Mouse (Mus musculus): ENCODE measurements around the gene Gm16253. TPM values are rescaled to one million over a fixed set of nuclear protein-coding genes. Genes with fewer than 3 reads are reported as not detected.

Gm16253 gene
- 1.1 and 1.3 TPM in 2 replicates for polyA plus RNA-seq (2015; fragmentation: Nextera tagmentation; extraction: Ambion mirVana)

- peak within 1 kb of the TSS; percentile 18 for H3K4me3 ChIP-seq
- peak within 1 kb of the TSS; percentile 0; the same call in 1 of the 2 replicates for H3K9ac ChIP-seq
- H3K36me3 ChIP-seq: no peaks in the 10 kb centered on the region
- H3K4me2 ChIP-seq: peak within 1 kb of the TSS; percentile 52
- H3K9me3 ChIP-seq: no peaks in the 10 kb centered on the region
- peak; percentile 88 for ATAC-seq (ENCODE audit: borderline replicate concordance, extremely low read depth, low FRiP score, low TSS enrichment)
- H3K27ac ChIP-seq: peak within 1 kb of the TSS; percentile 96
- peaks cover 35% of the 10 kb centered on the region for H3K4me1 ChIP-seq
- WGBS: 19% methylated on average over 17 of the region's 17 CpGs
- no peaks in the 10 kb centered on the region for H3K27me3 ChIP-seq
These were observed at the start of gene Gm16253 for GRCm38 (mm10) chr3:96576690-96577541. Gene Gm16253 (plus strand): TSS chr3:96576984.

DNA sequence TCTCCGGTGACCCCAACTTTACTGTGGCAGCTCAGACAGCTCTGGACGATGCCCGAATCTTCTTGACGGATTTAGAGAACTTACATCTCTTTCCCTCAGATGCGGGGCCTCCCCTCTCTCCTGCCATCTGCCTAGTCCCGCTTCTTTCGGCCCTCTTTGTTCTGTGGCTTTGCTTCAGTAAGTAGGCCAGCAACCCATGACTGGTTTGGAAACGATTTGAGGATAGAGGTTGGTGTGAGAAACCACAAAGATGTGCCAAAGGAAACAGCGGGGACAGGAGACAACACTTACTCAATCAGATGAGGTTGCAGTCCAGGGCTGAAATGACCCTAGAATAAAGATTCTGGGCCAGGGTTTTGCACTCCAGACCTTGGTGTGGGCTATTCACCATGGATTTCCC is 48.3 kb upstream of the Gm16253 start:
- Histone ChIP-seq H3K27me3 (peaks cover 56% of the 10 kb centered on the region), H3K4me2 (no peak overlapping the region), H3K27ac (no peak overlapping the region), H3K9ac (no peak overlapping the region), H3K4me3 (no peak overlapping the region), H3K36me3 (no peaks in the 10 kb centered on the region), H3K9me3 (no peaks in the 10 kb centered on the region), H3K4me1 (peaks cover 8% of the 10 kb centered on the region)
- ATAC-seq (ENCODE audit: borderline replicate concordance, extremely low read depth, low FRiP score, low TSS enrichment): no peak
- WGBS: 58% methylated on average over 9 of the region's 9 CpGs

DNA sequence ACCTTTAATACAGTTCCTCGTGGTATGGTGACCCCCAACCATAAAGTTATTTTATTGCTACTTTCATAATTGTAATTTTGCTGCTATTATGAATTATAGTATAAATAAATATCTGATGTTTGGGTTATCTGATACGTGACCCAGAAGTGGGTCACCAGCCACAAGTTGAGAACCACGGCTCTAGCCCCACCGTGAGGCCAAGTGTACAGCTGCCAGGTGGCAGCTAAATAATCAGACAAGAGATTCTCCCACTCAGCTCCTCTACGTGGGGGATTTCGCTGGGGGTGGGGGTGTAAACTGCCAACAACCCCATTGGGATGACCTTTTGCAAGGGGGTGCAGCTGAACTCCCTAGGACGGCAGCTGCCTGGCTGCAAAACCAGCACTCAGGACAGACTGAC is 44.7 kb upstream of the Gm16253 start:
- Histone ChIP-seq H3K9ac (no peak overlapping the region), H3K27me3 (peaks cover 25% of the 10 kb centered on the region), H3K4me1 (peaks cover 3% of the 10 kb centered on the region), H3K4me2 (no peak overlapping the region), H3K36me3 (no peaks in the 10 kb centered on the region), H3K4me3 (no peak overlapping the region), H3K27ac (no peak overlapping the region), H3K9me3 (no peaks in the 10 kb centered on the region)
- 34% methylated on average over 7 of the region's 7 CpGs for WGBS
- ATAC-seq (ENCODE audit: borderline replicate concordance, extremely low read depth, low FRiP score, low TSS enrichment): no peak

DNA sequence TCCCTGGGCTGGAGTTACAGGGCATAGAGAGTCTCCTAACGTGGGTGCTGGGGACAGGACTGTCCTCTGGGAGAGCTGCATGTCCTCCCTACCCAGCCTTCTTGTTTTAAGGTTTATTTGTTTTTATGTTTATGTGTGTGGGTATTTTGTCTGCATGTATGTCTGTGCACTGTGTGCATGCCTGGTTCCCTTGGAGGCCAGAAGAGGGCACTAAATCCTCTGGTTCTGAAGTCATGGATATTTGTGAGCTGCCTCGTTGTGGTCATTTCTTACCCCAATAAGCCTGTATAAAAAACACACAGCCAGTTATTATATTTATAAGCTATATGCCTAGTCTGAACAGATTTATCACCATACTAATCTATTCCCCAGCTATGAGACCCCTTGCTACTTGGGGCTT is 42.5 kb upstream of the Gm16253 start:
- Histone ChIP-seq H3K4me3 (no peak overlapping the region), H3K27me3 (peaks cover 3% of the 10 kb centered on the region; the same call in 1 of the 2 replicates), H3K4me1 (no peaks in the 10 kb centered on the region), H3K27ac (no peak overlapping the region), H3K9me3 (no peaks in the 10 kb centered on the region), H3K4me2 (no peak overlapping the region), H3K9ac (no peak overlapping the region), H3K36me3 (no peaks in the 10 kb centered on the region)
- no peak for ATAC-seq (ENCODE audit: borderline replicate concordance, extremely low read depth, low FRiP score, low TSS enrichment)
- WGBS: 57% methylated on average over 2 of the region's 2 CpGs

DNA sequence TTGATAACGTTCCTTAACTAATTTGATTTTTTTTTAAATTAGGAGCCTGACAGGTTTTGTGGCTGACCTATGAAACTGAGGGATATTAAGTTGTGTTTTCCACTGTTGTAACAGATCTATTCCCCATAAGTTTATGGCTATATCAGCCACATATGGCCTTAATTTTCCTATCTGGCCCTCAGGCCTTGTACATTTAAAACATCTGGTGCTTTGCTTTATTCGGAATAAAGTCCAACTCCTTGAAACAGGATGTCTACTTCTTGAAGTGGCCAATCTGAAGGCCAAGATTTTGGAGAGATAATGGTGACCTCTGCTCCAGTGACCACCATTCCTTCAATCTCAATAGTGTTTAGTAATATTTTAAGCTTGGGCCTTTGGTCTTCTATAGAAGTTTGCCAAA is 37.5 kb upstream of the Gm16253 start:
- Histone ChIP-seq H3K4me2 (no peak overlapping the region), H3K9me3 (no peaks in the 10 kb centered on the region), H3K27ac (no peak overlapping the region), H3K9ac (no peak overlapping the region), H3K4me3 (no peak overlapping the region), H3K27me3 (peaks cover 11% of the 10 kb centered on the region; the same call in 1 of the 2 replicates), H3K36me3 (no peaks in the 10 kb centered on the region), H3K4me1 (no peaks in the 10 kb centered on the region)
- WGBS: 67% methylated on average over 2 of the region's 2 CpGs
- ATAC-seq (ENCODE audit: borderline replicate concordance, extremely low read depth, low FRiP score, low TSS enrichment): no peak

DNA sequence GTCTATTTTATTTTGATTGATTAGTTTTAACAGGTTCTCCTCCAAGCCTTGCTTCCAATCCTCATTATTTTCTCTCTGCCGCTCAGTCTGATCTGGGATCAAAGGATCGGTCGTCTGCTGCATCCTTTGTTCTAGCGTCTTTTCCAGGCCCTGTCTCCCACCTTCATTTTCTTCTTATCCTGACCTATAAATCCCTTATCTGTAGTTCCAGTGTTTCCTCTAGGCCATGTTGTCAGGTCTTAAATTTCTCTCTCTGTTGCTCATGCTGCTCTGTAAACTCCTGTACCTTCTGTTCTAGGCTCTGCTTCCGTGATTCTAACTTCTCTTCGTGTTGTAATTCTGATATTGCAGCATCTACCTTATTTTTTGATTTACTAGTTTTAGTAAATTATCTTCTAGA is 36.0 kb upstream of the Gm16253 start:
- Histone ChIP-seq H3K27ac (no peak overlapping the region), H3K9ac (no peak overlapping the region), H3K9me3 (no peaks in the 10 kb centered on the region), H3K4me2 (no peak overlapping the region), H3K36me3 (no peaks in the 10 kb centered on the region), H3K4me3 (no peak overlapping the region), H3K27me3 (peaks cover 11% of the 10 kb centered on the region; the same call in 1 of the 2 replicates), H3K4me1 (no peaks in the 10 kb centered on the region)
- 53% methylated on average over 6 of the region's 6 CpGs for WGBS
- no peak for ATAC-seq (ENCODE audit: borderline replicate concordance, extremely low read depth, low FRiP score, low TSS enrichment)

- WGBS: 21% methylated on average over 14 of the region's 14 CpGs
- no peaks in the 10 kb centered on the region for H3K4me1 ChIP-seq
- H3K36me3 ChIP-seq: no peaks in the 10 kb centered on the region
- H3K9ac ChIP-seq: no peak overlapping the region
- no peak overlapping the region for H3K27ac ChIP-seq
- no peak overlapping the region for H3K4me2 ChIP-seq
- no peak overlapping the region for H3K4me3 ChIP-seq
- ATAC-seq (ENCODE audit: borderline replicate concordance, extremely low read depth, low FRiP score, low TSS enrichment): no peak
- peaks cover 11% of the 10 kb centered on the region; the same call in 1 of the 2 replicates for H3K27me3 ChIP-seq
- H3K9me3 ChIP-seq: no peaks in the 10 kb centered on the region
These were observed 35.3 kb upstream of the Gm16253 start for GRCm38 (mm10) chr3:96541328-96542078.

DNA sequence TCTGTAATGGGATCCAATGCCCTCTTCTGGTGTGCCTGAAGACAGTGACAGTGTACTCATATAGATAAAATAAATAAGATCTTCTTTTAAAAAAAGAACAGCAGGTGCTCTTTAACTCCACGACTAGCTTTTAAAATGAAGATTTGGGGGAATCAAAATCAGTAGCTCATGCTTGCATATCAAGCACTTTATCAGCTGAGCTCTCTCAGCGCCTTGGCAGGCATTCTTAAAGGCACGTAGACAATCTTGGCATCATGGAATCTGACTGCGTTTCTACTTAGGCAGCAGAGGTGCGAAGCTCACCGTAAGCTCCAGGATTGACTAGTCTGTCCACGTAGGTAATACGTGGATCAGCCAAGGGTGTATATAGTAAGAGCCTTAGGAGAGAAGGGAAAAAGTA is 34.2 kb upstream of the Gm16253 start:
- Histone ChIP-seq H3K4me2 (no peak overlapping the region), H3K9me3 (no peaks in the 10 kb centered on the region), H3K36me3 (no peaks in the 10 kb centered on the region), H3K4me3 (no peak overlapping the region), H3K27me3 (peaks cover 11% of the 10 kb centered on the region; the same call in 1 of the 2 replicates), H3K4me1 (0 out of 2 replicates have a peak, but pooled peaks cover 1% of the 10 kb centered on the region), H3K27ac (no peak overlapping the region), H3K9ac (no peak overlapping the region)
- WGBS: 69% methylated on average over 8 of the region's 8 CpGs
- no peak for ATAC-seq (ENCODE audit: borderline replicate concordance, extremely low read depth, low FRiP score, low TSS enrichment)

DNA sequence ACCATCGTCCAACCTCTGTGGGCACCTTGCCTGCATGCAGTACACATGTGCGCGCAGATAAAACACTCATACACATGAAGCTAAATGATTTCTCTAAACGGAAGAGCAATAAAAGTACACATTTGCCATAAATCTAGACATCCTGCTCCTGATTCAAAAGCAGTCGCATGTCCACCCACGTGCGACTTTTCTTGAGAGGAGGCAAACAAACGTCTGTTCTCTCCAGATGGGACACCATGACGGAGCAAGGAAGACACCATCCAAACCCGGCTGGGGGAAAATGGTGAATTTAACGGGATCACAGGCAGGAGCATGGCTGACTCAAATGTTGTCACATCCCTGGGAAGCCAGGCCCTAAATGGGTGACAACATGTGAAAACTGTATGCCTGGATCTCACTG is 33.4 kb upstream of the Gm16253 start:
- Histone ChIP-seq H3K27ac (no peak overlapping the region), H3K36me3 (no peaks in the 10 kb centered on the region), H3K9ac (no peak overlapping the region), H3K9me3 (no peaks in the 10 kb centered on the region), H3K4me2 (no peak overlapping the region), H3K4me1 (0 out of 2 replicates have a peak, but pooled peaks cover 3% of the 10 kb centered on the region), H3K4me3 (no peak overlapping the region), H3K27me3 (peaks cover 11% of the 10 kb centered on the region; the same call in 1 of the 2 replicates)
- 77% methylated on average over 11 of the region's 11 CpGs for WGBS
- ATAC-seq (ENCODE audit: borderline replicate concordance, extremely low read depth, low FRiP score, low TSS enrichment): no peak

- 29% methylated on average over 1 of the region's 1 CpGs for WGBS
- Histone ChIP-seq H3K4me1 (0 out of 2 replicates have a peak, but pooled peaks cover 3% of the 10 kb centered on the region), H3K4me3 (no peak overlapping the region), H3K27ac (no peak overlapping the region), H3K9me3 (no peaks in the 10 kb centered on the region), H3K27me3 (peaks cover 11% of the 10 kb centered on the region; the same call in 1 of the 2 replicates), H3K9ac (no peak overlapping the region), H3K36me3 (no peaks in the 10 kb centered on the region), H3K4me2 (no peak overlapping the region)
- no peak for ATAC-seq (ENCODE audit: borderline replicate concordance, extremely low read depth, low FRiP score, low TSS enrichment)
These were observed 31.2 kb upstream of the Gm16253 start for GRCm38 (mm10) chr3:96545565-96545964.

DNA sequence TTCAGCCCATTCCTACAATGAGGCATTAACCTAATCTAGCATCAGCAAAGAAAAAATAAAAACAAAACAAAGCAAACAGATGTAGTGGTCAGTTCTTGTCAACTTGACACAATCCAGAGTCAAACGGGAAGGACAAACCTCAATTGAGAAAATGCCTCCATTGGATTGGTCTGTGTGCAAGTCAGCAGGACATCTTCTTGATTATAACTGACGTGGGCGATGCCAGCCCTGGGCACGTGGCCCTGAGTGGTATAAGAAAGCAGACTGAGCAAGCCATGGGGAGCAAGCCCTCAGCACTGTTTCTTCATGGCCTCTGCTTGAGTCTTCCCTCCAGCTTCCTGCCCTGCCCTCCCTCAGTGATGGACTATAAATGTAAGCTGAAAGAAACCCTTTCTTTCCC is 29.9 kb upstream of the Gm16253 start:
- no peaks in the 10 kb centered on the region for H3K9me3 ChIP-seq
- peaks cover 5% of the 10 kb centered on the region; the same call in 1 of the 2 replicates for H3K27me3 ChIP-seq
- no peak for ATAC-seq (ENCODE audit: borderline replicate concordance, extremely low read depth, low FRiP score, low TSS enrichment)
- WGBS: 45% methylated on average over 4 of the region's 4 CpGs
- peaks cover 6% of the 10 kb centered on the region; the same call in 1 of the 2 replicates for H3K4me1 ChIP-seq
- no peaks in the 10 kb centered on the region for H3K36me3 ChIP-seq
- H3K27ac ChIP-seq: no peak overlapping the region
- H3K4me2 ChIP-seq: no peak overlapping the region
- H3K9ac ChIP-seq: no peak overlapping the region
- no peak overlapping the region for H3K4me3 ChIP-seq
